11 mouse cellular contexts compared by ENCODE assay signal in the genomic region with DNA sequence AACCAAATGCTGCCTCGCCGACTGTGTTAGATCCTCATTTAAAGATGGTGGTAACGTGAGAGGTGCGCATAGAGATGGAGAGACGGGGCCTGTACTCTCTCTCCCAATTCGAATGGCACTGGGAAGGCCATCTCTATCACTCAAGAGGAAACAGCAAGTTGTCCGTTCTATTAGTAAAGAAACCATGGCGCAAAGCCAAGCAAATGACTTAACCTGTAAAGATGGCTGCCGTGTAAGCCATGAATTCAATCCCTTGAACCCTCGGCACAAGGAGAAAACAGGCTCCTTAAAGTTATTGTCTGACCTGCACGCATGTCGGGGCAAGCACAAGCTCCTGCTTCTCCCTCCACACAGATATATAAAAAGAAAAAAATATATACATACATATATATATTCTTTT. TPM values are rescaled to one million over a fixed set of nuclear protein-coding genes. Genes with fewer than 3 reads are reported as not detected.
DNase-seq lines count a peak whose midpoint lies in the region; ATAC-seq and TF ChIP-seq lines count a peak whose summit lies in the region.
"Had no signal": no experiment of that assay in that cellular context is flagged by ENCODE, and none has a peak within 500 bp of the region (broad histone marks: within the 10 kb centered on the region; RNA-seq: fewer than 3 reads in every experiment).

No protein-coding gene starts in this region.

- no peak for DNase-seq in heart, adult 2 months
- DNase-seq in lung, postnatal 14 days = no peak
- no peak for DNase-seq in retina, postnatal 1 day
- no peak for DNase-seq in embryo, embryonic 11 days
- DNase-seq: adrenal gland, postnatal 25 days; cerebellum, adult 9-11 months; kidney, adult 18-20 months had no signal

- no peak for ATAC-seq in heart, embryonic 11.5 days (replicated peaks; ENCODE audit: insufficient number of reproducible peaks, low FRiP score, low TSS enrichment)
- no peak for ATAC-seq in lung, embryonic 15.5 days (ENCODE audit: borderline replicate concordance, extremely low read depth, low FRiP score, low TSS enrichment)
- ATAC-seq in hindbrain, embryonic 12.5 days (ENCODE audit: low FRiP score) = no peak
- no peak for ATAC-seq in neural tube, embryonic 15.5 days (ENCODE audit: low FRiP score)

- H3K27me3 ChIP-seq in heart, embryonic 11.5 days (ENCODE audit: control insufficient read depth, insufficient read depth, low read length) = no peaks in the 10 kb centered on the region
- H3K27me3 ChIP-seq in heart, adult 2 months (ENCODE audit: control insufficient read depth, insufficient read depth, low read length) = no peaks in the 10 kb centered on the region
- no peaks in the 10 kb centered on the region for H3K27me3 ChIP-seq in lung, embryonic 15.5 days
- H3K27me3 ChIP-seq in hindbrain, embryonic 12.5 days = no peaks in the 10 kb centered on the region
- no peaks in the 10 kb centered on the region for H3K27me3 ChIP-seq in neural tube, embryonic 15.5 days (replicated peaks)

- peak overlapping the region; percentile 53 for H3K4me2 ChIP-seq in heart, embryonic 11.5 days
- peak overlapping the region; percentile 47 for H3K4me2 ChIP-seq in lung, embryonic 15.5 days
- H3K4me2 ChIP-seq in hindbrain, embryonic 12.5 days (replicated peaks) = peak overlapping the region; percentile 34; the same call in 1 of the 2 replicates
- 0 out of 2 replicates have a peak overlapping the region, but pooled peaks have one; percentile 44 for H3K4me2 ChIP-seq in neural tube, embryonic 15.5 days

- H3K4me3 ChIP-seq in heart, embryonic 11.5 days (ENCODE audit: low read depth, low read length) = peak overlapping the region; percentile 4; the same call in 1 of the 2 replicates
- H3K4me3 ChIP-seq in heart, adult 2 months = no peak overlapping the region
- H3K4me3 ChIP-seq in lung, embryonic 15.5 days = no peak overlapping the region
- H3K4me3 ChIP-seq in hindbrain, embryonic 12.5 days = no peak overlapping the region
- H3K4me3 ChIP-seq in neural tube, embryonic 15.5 days (replicated peaks) = no peak overlapping the region

- no peaks in the 10 kb centered on the region for H3K79me2 ChIP-seq in heart, adult 2 months (replicated peaks; ENCODE audit: control insufficient read depth, insufficient read depth, low read length)

- intact Hi-C loops in heart, adult 2 months (cut with DNase I) = no loop called here

- peak overlapping the region; percentile 52 for H3K9ac ChIP-seq in heart, embryonic 11.5 days (ENCODE audit: low read depth, low read length)
- H3K9ac ChIP-seq in heart, adult 2 months (ENCODE audit: low read depth, low read length) = no peak overlapping the region
- H3K9ac ChIP-seq in lung, embryonic 15.5 days = no peak overlapping the region
- H3K9ac ChIP-seq in hindbrain, embryonic 12.5 days = no peak overlapping the region
- no peak overlapping the region for H3K9ac ChIP-seq in neural tube, embryonic 15.5 days (replicated peaks)

- WGBS in heart, embryonic 11.5 days (ENCODE audit: insufficient replicate concordance) = 50% methylated on average over 12 of the region's 12 CpGs
- WGBS in heart, adult 2 months = 68% methylated on average over 12 of the region's 12 CpGs
- 43% methylated on average over 12 of the region's 12 CpGs for WGBS in lung, embryonic 15.5 days
- WGBS in hindbrain, embryonic 12.5 days = 57% methylated on average over 12 of the region's 12 CpGs
- 34% methylated on average over 12 of the region's 12 CpGs for WGBS in neural tube, embryonic 15.5 days

- H3K9me3 ChIP-seq in heart, embryonic 11.5 days (replicated peaks; ENCODE audit: control insufficient read depth, low read length) = no peaks in the 10 kb centered on the region
- no peaks in the 10 kb centered on the region for H3K9me3 ChIP-seq in lung, embryonic 15.5 days
- H3K9me3 ChIP-seq in hindbrain, embryonic 12.5 days (replicated peaks) = no peaks in the 10 kb centered on the region
- no peaks in the 10 kb centered on the region for H3K9me3 ChIP-seq in neural tube, embryonic 15.5 days (replicated peaks)

- H3K27ac ChIP-seq in heart, embryonic 11.5 days (ENCODE audit: low read depth, low read length) = peak overlapping the region; percentile 96
- H3K27ac ChIP-seq in heart, adult 2 months = no peak overlapping the region
- H3K27ac ChIP-seq in lung, embryonic 15.5 days = peak overlapping the region; percentile 96
- peak overlapping the region; percentile 87; the same call in 1 of the 2 replicates for H3K27ac ChIP-seq in hindbrain, embryonic 12.5 days
- 0 out of 2 replicates have a peak overlapping the region, but pooled peaks have one; percentile 82 for H3K27ac ChIP-seq in neural tube, embryonic 15.5 days (replicated peaks)

- no peak for TF ChIP-seq CTCF in heart, adult 2 months (IDR thresholded peaks at IDR 0.05)

- no peak for TF ChIP-seq EP300 in heart, adult 2 months (IDR thresholded peaks at IDR 0.05; ENCODE audit: insufficient read depth, low read depth, low read length)

- no peaks in the 10 kb centered on the region for H3K36me3 ChIP-seq in heart, embryonic 11.5 days (ENCODE audit: control insufficient read depth, insufficient read depth, low read length)
- H3K36me3 ChIP-seq in heart, adult 2 months (ENCODE audit: control insufficient read depth, insufficient read depth, low read length) = no peaks in the 10 kb centered on the region
- no peaks in the 10 kb centered on the region for H3K36me3 ChIP-seq in lung, embryonic 15.5 days
- no peaks in the 10 kb centered on the region for H3K36me3 ChIP-seq in hindbrain, embryonic 12.5 days
- no peaks in the 10 kb centered on the region for H3K36me3 ChIP-seq in neural tube, embryonic 15.5 days

- peaks cover 82% of the 10 kb centered on the region for H3K4me1 ChIP-seq in heart, embryonic 11.5 days (ENCODE audit: control insufficient read depth, insufficient read depth, low read length)
- H3K4me1 ChIP-seq in heart, adult 2 months (ENCODE audit: control insufficient read depth, insufficient read depth, low read length) = peaks cover 5% of the 10 kb centered on the region
- H3K4me1 ChIP-seq in lung, embryonic 15.5 days = peaks cover 93% of the 10 kb centered on the region
- peaks cover 75% of the 10 kb centered on the region for H3K4me1 ChIP-seq in hindbrain, embryonic 12.5 days
- peaks cover 79% of the 10 kb centered on the region for H3K4me1 ChIP-seq in neural tube, embryonic 15.5 days

- TF ChIP-seq POLR2A in heart, adult 2 months (IDR thresholded peaks at IDR 0.05; ENCODE audit: insufficient read depth, low read depth, low read length) = no peak

RNA-seq across cellular contexts. Expression of a gene that starts 11.5 kb away (rescaled TPM):
- polyA plus RNA-seq in heart, embryonic 11.5 days (2014; fragmentation: Nextera tagmentation; extraction: Ambion mirVana) = 18.8 and 22.8 TPM in 2 replicates
- total RNA-seq in heart, adult 2 months (2021) = 1 to 10 TPM; 2.6 TPM
- 2.8 and 3.1 TPM in 2 replicates for polyA plus RNA-seq in heart, adult 2 months (2012; rRNA removed)
- polyA plus RNA-seq in lung, embryonic 15.5 days (2015; fragmentation: Nextera tagmentation; extraction: Ambion mirVana) = 134 and 142 TPM in 2 replicates
- 80.9 and 81.9 TPM in 2 replicates for polyA plus RNA-seq in hindbrain, embryonic 12.5 days (2016; fragmentation: Nextera tagmentation; extraction: Ambion mirVana)
- polyA plus RNA-seq in neural tube, embryonic 15.5 days (2015; fragmentation: Nextera tagmentation; extraction: Ambion mirVana) = 29.3 and 41.7 TPM in 2 replicates

RNA-seq across cellular contexts. Expression of a gene that starts 28.0 kb away (rescaled TPM):
- 16.5 and 18.0 TPM in 2 replicates for polyA plus RNA-seq in heart, embryonic 11.5 days (2014; fragmentation: Nextera tagmentation; extraction: Ambion mirVana)
- 10 to 100 TPM; 23.5 to 25.7 TPM for total RNA-seq in heart, adult 2 months (2021)
- polyA plus RNA-seq in heart, adult 2 months (2012; rRNA removed) = 20.9 and 22.3 TPM in 2 replicates
- 24.9 and 25.8 TPM in 2 replicates for polyA plus RNA-seq in lung, embryonic 15.5 days (2015; fragmentation: Nextera tagmentation; extraction: Ambion mirVana)
- polyA plus RNA-seq in hindbrain, embryonic 12.5 days (2016; fragmentation: Nextera tagmentation; extraction: Ambion mirVana) = 37.8 and 40.0 TPM in 2 replicates
- 31.8 and 32.3 TPM in 2 replicates for polyA plus RNA-seq in neural tube, embryonic 15.5 days (2015; fragmentation: Nextera tagmentation; extraction: Ambion mirVana)

RNA-seq across cellular contexts. Expression of a gene that starts 28.2 kb away (rescaled TPM):
- polyA plus RNA-seq in heart, embryonic 11.5 days (2014; fragmentation: Nextera tagmentation; extraction: Ambion mirVana) = 110 and 119 TPM in 2 replicates
- total RNA-seq in heart, adult 2 months (2021) = 100 to 1,000 TPM; 112 to 132 TPM
- polyA plus RNA-seq in heart, adult 2 months (2012; rRNA removed) = 71.5 and 87.8 TPM in 2 replicates
- polyA plus RNA-seq in lung, embryonic 15.5 days (2015; fragmentation: Nextera tagmentation; extraction: Ambion mirVana) = 106 TPM in 2 replicates
- 79.7 and 88.2 TPM in 2 replicates for polyA plus RNA-seq in hindbrain, embryonic 12.5 days (2016; fragmentation: Nextera tagmentation; extraction: Ambion mirVana)
- 64.9 and 80.5 TPM in 2 replicates for polyA plus RNA-seq in neural tube, embryonic 15.5 days (2015; fragmentation: Nextera tagmentation; extraction: Ambion mirVana)

RNA-seq across cellular contexts. Expression of a gene that starts 32.3 kb away (rescaled TPM):
- 33.6 and 36.2 TPM in 2 replicates for polyA plus RNA-seq in heart, embryonic 11.5 days (2014; fragmentation: Nextera tagmentation; extraction: Ambion mirVana)
- total RNA-seq in heart, adult 2 months (2021) = 10 to 100 TPM; 16.8 to 18.4 TPM
- polyA plus RNA-seq in heart, adult 2 months (2012; rRNA removed) = 23.4 and 24.7 TPM in 2 replicates
- polyA plus RNA-seq in lung, embryonic 15.5 days (2015; fragmentation: Nextera tagmentation; extraction: Ambion mirVana) = 48.2 and 49.5 TPM in 2 replicates
- 52.1 and 53.0 TPM in 2 replicates for polyA plus RNA-seq in hindbrain, embryonic 12.5 days (2016; fragmentation: Nextera tagmentation; extraction: Ambion mirVana)
- polyA plus RNA-seq in neural tube, embryonic 15.5 days (2015; fragmentation: Nextera tagmentation; extraction: Ambion mirVana) = 37.1 and 40.1 TPM in 2 replicates

RNA-seq across cellular contexts. Expression of a gene that starts 56.4 kb away (rescaled TPM):
- 37.0 and 40.8 TPM in 2 replicates for polyA plus RNA-seq in heart, embryonic 11.5 days (2014; fragmentation: Nextera tagmentation; extraction: Ambion mirVana)
- total RNA-seq in heart, adult 2 months (2021) = 10 to 100 TPM; 10.7 to 11.3 TPM
- 19.4 and 24.3 TPM in 2 replicates for polyA plus RNA-seq in heart, adult 2 months (2012; rRNA removed)
- 55.1 and 56.2 TPM in 2 replicates for polyA plus RNA-seq in lung, embryonic 15.5 days (2015; fragmentation: Nextera tagmentation; extraction: Ambion mirVana)
- polyA plus RNA-seq in hindbrain, embryonic 12.5 days (2016; fragmentation: Nextera tagmentation; extraction: Ambion mirVana) = 54.2 and 61.8 TPM in 2 replicates
- polyA plus RNA-seq in neural tube, embryonic 15.5 days (2015; fragmentation: Nextera tagmentation; extraction: Ambion mirVana) = 53.5 and 59.1 TPM in 2 replicates
